Mouse (Mus musculus): ENCODE measurements at regions not wholly inside any gene's neighbourhood (a gene's known extent, or its start where the extent isn't known, plus 50 kb on each side); places are given as distances from the start of the nearest gene placed in this dataset.

DNA sequence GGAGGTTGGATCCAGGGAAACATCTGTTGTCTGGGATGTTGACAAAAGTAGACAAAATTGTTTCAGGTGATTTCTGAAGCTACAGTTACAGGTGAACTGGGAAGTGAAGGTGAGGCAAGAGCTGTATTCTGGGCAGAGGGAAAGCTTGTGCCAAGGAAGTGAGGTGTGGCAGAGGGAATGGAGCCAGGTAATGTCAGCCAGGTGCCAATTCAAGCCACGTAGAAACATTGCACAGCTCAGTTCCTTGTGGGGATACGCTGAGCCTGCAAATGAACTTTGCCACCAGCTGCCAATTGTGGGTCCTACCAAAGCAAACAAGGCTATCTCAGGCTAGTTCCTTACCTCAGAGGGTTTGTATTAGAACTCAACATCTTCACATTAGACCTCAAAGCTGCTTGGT lies 410.1 kb downstream of the Fgf9 start:
- H3K27ac ChIP-seq (ENCODE audit: insufficient read depth, low read length): no peak overlapping the region

GRCm38 (mm10) chr14:58470678-58471077 lies 400.3 kb downstream of the Fgf9 start:
- no peaks in the 10 kb centered on the region for H3K27me3 ChIP-seq (ENCODE audit: control insufficient read depth, insufficient read depth, low read length)
- WGBS: 68% methylated on average over 3 of the region's 3 CpGs
- no peaks in the 10 kb centered on the region for H3K4me1 ChIP-seq (ENCODE audit: control insufficient read depth, insufficient read depth, insufficient read length)
- TF ChIP-seq POLR2A (IDR thresholded peaks at IDR 0.05; ENCODE audit: low read depth, low read length): no peak
- no peak for TF ChIP-seq CTCF (IDR thresholded peaks at IDR 0.05; ENCODE audit: extremely low read depth, insufficient read depth, insufficient read length, insufficient replicate concordance)
- H3K27ac ChIP-seq (ENCODE audit: insufficient read depth, low read length): no peak overlapping the region
- H3K36me3 ChIP-seq (ENCODE audit: control insufficient read depth, insufficient read depth, low read length): no peaks in the 10 kb centered on the region
- no peak for DNase-seq (ENCODE audit: low read depth in 1 of 2, low spot score in 2 of 2)
- H3K4me3 ChIP-seq (ENCODE audit: extremely low read depth, insufficient read depth, insufficient read length): no peak overlapping the region

More for the DNA sequence above, 410.1 kb downstream of the Fgf9 start:
- no peak overlapping the region for H3K4me3 ChIP-seq (ENCODE audit: extremely low read depth, insufficient read depth, insufficient read length)
- DNase-seq (ENCODE audit: low read depth in 1 of 2, low spot score in 2 of 2): no peak
- H3K4me1 ChIP-seq (ENCODE audit: control insufficient read depth, insufficient read depth, insufficient read length): no peaks in the 10 kb centered on the region
- no peaks in the 10 kb centered on the region for H3K27me3 ChIP-seq (ENCODE audit: control insufficient read depth, insufficient read depth, low read length)
- H3K36me3 ChIP-seq (ENCODE audit: control insufficient read depth, insufficient read depth, low read length): no peaks in the 10 kb centered on the region
- WGBS: 92% methylated on average over 2 of the region's 2 CpGs
- TF ChIP-seq CTCF (IDR thresholded peaks at IDR 0.05; ENCODE audit: extremely low read depth, insufficient read depth, insufficient read length, insufficient replicate concordance) (no peak), POLR2A (IDR thresholded peaks at IDR 0.05; ENCODE audit: low read depth, low read length) (no peak)

- no peak for DNase-seq (ENCODE audit: low read depth in 1 of 2, low spot score in 2 of 2)
- Histone ChIP-seq H3K27me3 (ENCODE audit: control insufficient read depth, insufficient read depth, low read length) (no peaks in the 10 kb centered on the region), H3K4me3 (ENCODE audit: extremely low read depth, insufficient read depth, insufficient read length) (no peak overlapping the region), H3K36me3 (ENCODE audit: control insufficient read depth, insufficient read depth, low read length) (no peaks in the 10 kb centered on the region), H3K4me1 (ENCODE audit: control insufficient read depth, insufficient read depth, insufficient read length) (no peaks in the 10 kb centered on the region), H3K27ac (ENCODE audit: insufficient read depth, low read length) (no peak overlapping the region)
- 60% methylated on average over 7 of the region's 7 CpGs for whole genome bisulfite sequencing
- TF ChIP-seq POLR2A (IDR thresholded peaks at IDR 0.05; ENCODE audit: low read depth, low read length) (no peak), CTCF (IDR thresholded peaks at IDR 0.05; ENCODE audit: extremely low read depth, insufficient read depth, insufficient read length, insufficient replicate concordance) (no peak)
Measured at GRCm38 (mm10) chr14:58468451-58468850, 398.1 kb downstream of the Fgf9 start.

DNA sequence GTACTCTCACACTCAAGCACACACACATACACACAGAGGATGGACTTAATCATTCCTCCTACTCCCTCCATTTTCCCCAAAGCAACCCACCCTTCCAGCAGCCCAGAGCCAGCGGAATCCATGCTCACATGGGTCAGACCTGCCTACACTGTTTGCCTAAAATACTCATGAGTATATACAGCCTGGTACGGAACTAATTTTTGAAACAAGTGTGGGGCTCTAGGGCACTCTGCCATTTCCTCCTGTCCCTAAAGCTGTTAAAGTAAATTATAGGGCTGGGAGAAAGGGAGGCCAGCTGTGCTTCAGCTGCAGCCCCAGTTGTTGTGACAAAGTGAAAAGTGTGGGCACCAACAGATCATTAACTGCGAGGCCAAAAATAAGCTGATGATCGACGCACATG lies 397.5 kb downstream of the Fgf9 start:
- WGBS: 67% methylated on average over 5 of the region's 5 CpGs

GRCm38 (mm10) chr14:58446776-58447354 lies 376.5 kb downstream of the Fgf9 start:
- H3K27me3 ChIP-seq (ENCODE audit: control insufficient read depth, insufficient read depth, low read length): no peaks in the 10 kb centered on the region
- DNase-seq (ENCODE audit: low read depth in 1 of 2, low spot score in 2 of 2): no peak
- no peaks in the 10 kb centered on the region for H3K36me3 ChIP-seq (ENCODE audit: control insufficient read depth, insufficient read depth, low read length)
- 89% methylated on average over 5 of the region's 5 CpGs for WGBS
- H3K4me3 ChIP-seq (ENCODE audit: extremely low read depth, insufficient read depth, insufficient read length): no peak overlapping the region
- no peak overlapping the region for H3K27ac ChIP-seq (ENCODE audit: insufficient read depth, low read length)
- TF ChIP-seq CTCF (IDR thresholded peaks at IDR 0.05; ENCODE audit: extremely low read depth, insufficient read depth, insufficient read length, insufficient replicate concordance): no peak
- TF ChIP-seq POLR2A (IDR thresholded peaks at IDR 0.05; ENCODE audit: low read depth, low read length): no peak
- H3K4me1 ChIP-seq (ENCODE audit: control insufficient read depth, insufficient read depth, insufficient read length): no peaks in the 10 kb centered on the region

More for the DNA sequence above, 397.5 kb downstream of the Fgf9 start:
- Histone ChIP-seq H3K4me1 (ENCODE audit: control insufficient read depth, insufficient read depth, insufficient read length) (no peaks in the 10 kb centered on the region), H3K27ac (ENCODE audit: insufficient read depth, low read length) (no peak overlapping the region), H3K4me3 (ENCODE audit: extremely low read depth, insufficient read depth, insufficient read length) (no peak overlapping the region), H3K27me3 (ENCODE audit: control insufficient read depth, insufficient read depth, low read length) (no peaks in the 10 kb centered on the region), H3K36me3 (ENCODE audit: control insufficient read depth, insufficient read depth, low read length) (no peaks in the 10 kb centered on the region)
- TF ChIP-seq POLR2A (IDR thresholded peaks at IDR 0.05; ENCODE audit: low read depth, low read length): no peak
- TF ChIP-seq CTCF (IDR thresholded peaks at IDR 0.05; ENCODE audit: extremely low read depth, insufficient read depth, insufficient read length, insufficient replicate concordance): no peak
- DNase-seq (ENCODE audit: low read depth in 1 of 2, low spot score in 2 of 2): no peak

DNA sequence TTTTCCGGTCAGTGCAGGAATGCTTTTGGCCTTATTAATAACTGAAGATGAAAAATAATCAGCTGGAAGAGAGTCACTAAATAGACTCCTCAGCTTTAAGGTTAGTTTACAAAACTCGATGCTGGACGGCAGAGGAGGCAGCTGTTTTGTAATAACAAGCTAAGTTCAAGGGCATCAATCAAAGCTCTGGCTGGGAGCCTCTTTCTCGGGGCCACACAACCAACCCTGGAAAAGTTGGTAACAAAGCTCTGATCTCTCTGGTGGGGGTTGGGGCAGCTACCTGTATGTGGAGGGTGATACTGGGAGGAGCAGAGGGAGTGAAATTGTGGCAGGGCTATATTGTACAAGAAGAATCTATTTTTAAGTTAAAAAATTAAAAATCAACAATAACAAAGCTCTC lies 374.1 kb downstream of the Fgf9 start:
- no peak overlapping the region for H3K4me3 ChIP-seq (ENCODE audit: extremely low read depth, insufficient read depth, insufficient read length)
- TF ChIP-seq POLR2A (IDR thresholded peaks at IDR 0.05; ENCODE audit: low read depth, low read length): no peak
- TF ChIP-seq CTCF (IDR thresholded peaks at IDR 0.05; ENCODE audit: extremely low read depth, insufficient read depth, insufficient read length, insufficient replicate concordance): no peak
- WGBS: 82% methylated on average over 4 of the region's 4 CpGs
- H3K27me3 ChIP-seq (ENCODE audit: control insufficient read depth, insufficient read depth, low read length): no peaks in the 10 kb centered on the region
- no peaks in the 10 kb centered on the region for H3K36me3 ChIP-seq (ENCODE audit: control insufficient read depth, insufficient read depth, low read length)
- H3K4me1 ChIP-seq (ENCODE audit: control insufficient read depth, insufficient read depth, insufficient read length): no peaks in the 10 kb centered on the region
- no peak for DNase-seq (ENCODE audit: low read depth in 1 of 2, low spot score in 2 of 2)
- H3K27ac ChIP-seq (ENCODE audit: insufficient read depth, low read length): no peak overlapping the region

GRCm38 (mm10) chr14:58442501-58442900 lies 372.2 kb downstream of the Fgf9 start:
- Histone ChIP-seq H3K4me1 (ENCODE audit: control insufficient read depth, insufficient read depth, insufficient read length) (no peaks in the 10 kb centered on the region), H3K36me3 (ENCODE audit: control insufficient read depth, insufficient read depth, low read length) (no peaks in the 10 kb centered on the region), H3K27me3 (ENCODE audit: control insufficient read depth, insufficient read depth, low read length) (no peaks in the 10 kb centered on the region), H3K4me3 (ENCODE audit: extremely low read depth, insufficient read depth, insufficient read length) (no peak overlapping the region), H3K27ac (ENCODE audit: insufficient read depth, low read length) (no peak overlapping the region)
- TF ChIP-seq POLR2A (IDR thresholded peaks at IDR 0.05; ENCODE audit: low read depth, low read length) (no peak), CTCF (IDR thresholded peaks at IDR 0.05; ENCODE audit: extremely low read depth, insufficient read depth, insufficient read length, insufficient replicate concordance) (no peak)
- DNase-seq (ENCODE audit: low read depth in 1 of 2, low spot score in 2 of 2): no peak
- 84% methylated on average over 3 of the region's 3 CpGs for WGBS

All from spleen, adult 2 months (tissue).